Mouse (Mus musculus): ENCODE results near the gene Cd22. TPM values are rescaled to one million over a fixed set of nuclear protein-coding genes. Genes with fewer than 3 reads are reported as not detected.
"Not testable (repeated sequence)": the region's sequence is repeated elsewhere in the genome, so short reads cannot be mapped to it uniquely, and the experiment has no call there.

Gene Cd22
- total and polyA plus RNA-seq, 3 experiments = 42.3 to 180 (median 90.6) TPM

- Histone ChIP-seq H3K79me2 (replicated peaks; ENCODE audit: control insufficient read depth, extremely low read depth, insufficient read depth, poor library complexity, severe bottlenecking) (no peaks in the 10 kb centered on the region), H3K9ac (ENCODE audit: insufficient read depth, low read depth) (no peak overlapping the region), H3K9me3 (replicated peaks; ENCODE audit: low read length) (peaks cover 5% of the 10 kb centered on the region), H3K36me3 (replicated peaks in 1 of 2; ENCODE audit: control insufficient read depth in 1 of 2, insufficient read depth in 1 of 2, low read length in 1 of 2) (no peaks in the 10 kb centered on the region), H3K27me3 (replicated peaks) (no peaks in the 10 kb centered on the region), H3K27ac (ENCODE audit: insufficient read depth, low read depth) (no peak overlapping the region), H3K4me2 (ENCODE audit: insufficient read depth, low read depth, poor library complexity, severe bottlenecking) (no peak overlapping the region), H3K4me1 (ENCODE audit: control insufficient read depth in 1 of 2, insufficient read depth in 2 of 2) (peaks cover 2 to 12% of the 10 kb centered on the region in 2 experiments; a peak in 2 of 4 replicates), H3K4me3 (replicated peaks in 1 of 3; ENCODE audit: low read depth in 2 of 3, low read length in 2 of 3, poor library complexity in 1 of 3) (no peak overlapping the region)
- in situ Hi-C loops (cut with MboI; ENCODE audit: low pct_ligation_motif_present, low pct_unique_long_range_greater_than_20kb, low sequenced_read_pairs) (no loop called here), dilution Hi-C loops (cut with MboI; ENCODE audit: extremely low pct_ligation_motif_present, extremely low pct_unique_long_range_greater_than_20kb, low sequenced_read_pairs) (no loop called here)
- no peak for TF ChIP-seq MAZ (IDR thresholded peaks at IDR 0.05; ENCODE audit: low read depth, low read length)
- DNase-seq (ENCODE audit: extremely low read depth) = no peak
These were observed 47.9 kb downstream of the Cd22 start for GRCm38 (mm10) chr7:30832261-30832660.

GRCm38 (mm10) chr7:30829428-30829827, 50.7 kb downstream of the Cd22 start:
- no peaks in the 10 kb centered on the region for H3K79me2 ChIP-seq (replicated peaks; ENCODE audit: control insufficient read depth, extremely low read depth, insufficient read depth, poor library complexity, severe bottlenecking)
- no peak overlapping the region for H3K4me2 ChIP-seq (ENCODE audit: insufficient read depth, low read depth, poor library complexity, severe bottlenecking)
- no peak overlapping the region for H3K27ac ChIP-seq (ENCODE audit: insufficient read depth, low read depth)
- H3K4me3 ChIP-seq (replicated peaks in 1 of 3; ENCODE audit: low read depth in 2 of 3, low read length in 2 of 3, poor library complexity in 1 of 3) = no peak overlapping the region
- dilution Hi-C loops (cut with MboI; ENCODE audit: extremely low pct_ligation_motif_present, extremely low pct_unique_long_range_greater_than_20kb, low sequenced_read_pairs) = no loop called here
- no peaks in the 10 kb centered on the region for H3K27me3 ChIP-seq (replicated peaks)
- peaks cover 6% of the 10 kb centered on the region for H3K9me3 ChIP-seq (replicated peaks; ENCODE audit: low read length)
- no peak overlapping the region for H3K9ac ChIP-seq (ENCODE audit: insufficient read depth, low read depth)
- in situ Hi-C loops (cut with MboI; ENCODE audit: low pct_ligation_motif_present, low pct_unique_long_range_greater_than_20kb, low sequenced_read_pairs) = no loop called here
- no peak for TF ChIP-seq NELFE (IDR thresholded peaks at IDR 0.05; ENCODE audit: low read depth, low read length)
- TF ChIP-seq ZMIZ1 (IDR thresholded peaks at IDR 0.05; ENCODE audit: low read depth, low read length) = no peak
- TF ChIP-seq MEF2A (IDR thresholded peaks at IDR 0.05; ENCODE audit: borderline replicate concordance, low read depth, low read length) = no peak
- no peak for TF ChIP-seq MXI1 (IDR thresholded peaks at IDR 0.05; ENCODE audit: low read depth, low read length)
- TF ChIP-seq UBTF (IDR thresholded peaks at IDR 0.05; ENCODE audit: low read depth, low read length) = no peak
- TF ChIP-seq PAX5 (IDR thresholded peaks at IDR 0.05; ENCODE audit: low read length) = no peak
- no peak for TF ChIP-seq POLR2AphosphoS2 (IDR thresholded peaks at IDR 0.05; ENCODE audit: low read depth, low read length)
- TF ChIP-seq POLR2A (IDR thresholded peaks at IDR 0.05; ENCODE audit: low read depth, low read length) = no peak
- TF ChIP-seq CHD1 (IDR thresholded peaks at IDR 0.05; ENCODE audit: low read depth, low read length) = no peak
- TF ChIP-seq BHLHE40 (IDR thresholded peaks at IDR 0.05; ENCODE audit: low read depth, low read length) = no peak
- no peak for TF ChIP-seq IRF4 (IDR thresholded peaks at IDR 0.05; ENCODE audit: low read depth, low read length)
- no peak for TF ChIP-seq E2F4 (IDR thresholded peaks at IDR 0.05; ENCODE audit: insufficient replicate concordance, low read depth, low read length)
- TF ChIP-seq MAZ (IDR thresholded peaks at IDR 0.05; ENCODE audit: low read depth, low read length) = no peak
- no peak for TF ChIP-seq MYC (IDR thresholded peaks at IDR 0.05; ENCODE audit: low read depth, low read length)
- no peak for TF ChIP-seq ZKSCAN1 (IDR thresholded peaks at IDR 0.05; ENCODE audit: borderline replicate concordance, low read depth, low read length)
- TF ChIP-seq JUND (conservative IDR thresholded peaks at IDR 0.05; ENCODE audit: low read depth, low read length) = no peak
- TF ChIP-seq ELF1 (IDR thresholded peaks at IDR 0.05; ENCODE audit: low read depth, low read length) = no peak
- no peak for TF ChIP-seq SIN3A (IDR thresholded peaks at IDR 0.05; ENCODE audit: low read length)
- no peak for TF ChIP-seq JUN (IDR thresholded peaks at IDR 0.05; ENCODE audit: insufficient read depth, low read depth, low read length)
- peaks cover 2 to 12% of the 10 kb centered on the region in 2 experiments; a peak in 2 of 4 replicates for H3K4me1 ChIP-seq (ENCODE audit: control insufficient read depth in 1 of 2, insufficient read depth in 2 of 2)
- no peak for DNase-seq (ENCODE audit: extremely low read depth)
- no peaks in the 10 kb centered on the region for H3K36me3 ChIP-seq (replicated peaks in 1 of 2; ENCODE audit: control insufficient read depth in 1 of 2, insufficient read depth in 1 of 2, low read length in 1 of 2)

- in situ Hi-C loops (cut with MboI; ENCODE audit: low pct_ligation_motif_present, low pct_unique_long_range_greater_than_20kb, low sequenced_read_pairs) = not testable (repeated sequence)
These were observed 51.3 kb downstream of the Cd22 start for GRCm38 (mm10) chr7:30828871-30829270.

More at GRCm38 (mm10) chr7:30828871-30829270, 51.3 kb downstream of the Cd22 start:
- H3K79me2 ChIP-seq (replicated peaks; ENCODE audit: control insufficient read depth, extremely low read depth, insufficient read depth, poor library complexity, severe bottlenecking); H3K4me2 ChIP-seq (ENCODE audit: insufficient read depth, low read depth, poor library complexity, severe bottlenecking); H3K4me3 ChIP-seq (replicated peaks in 1 of 3; ENCODE audit: low read depth in 2 of 3, low read length in 2 of 3, poor library complexity in 1 of 3); H3K27ac ChIP-seq (ENCODE audit: insufficient read depth, low read depth); H3K36me3 ChIP-seq (replicated peaks in 1 of 2; ENCODE audit: control insufficient read depth in 1 of 2, insufficient read depth in 1 of 2, low read length in 1 of 2); H3K9me3 ChIP-seq (replicated peaks; ENCODE audit: low read length); dilution Hi-C loops (cut with MboI; ENCODE audit: extremely low pct_ligation_motif_present, extremely low pct_unique_long_range_greater_than_20kb, low sequenced_read_pairs); DNase-seq (ENCODE audit: extremely low read depth); H3K27me3 ChIP-seq (replicated peaks); H3K9ac ChIP-seq (ENCODE audit: insufficient read depth, low read depth): not testable (repeated sequence)
- peaks cover 2 to 12% of the 10 kb centered on the region in 2 experiments; a peak in 2 of 4 replicates for H3K4me1 ChIP-seq (ENCODE audit: control insufficient read depth in 1 of 2, insufficient read depth in 2 of 2)

All from CH12.LX (cell line).